Mouse (Mus musculus) midbrain, embryonic 10.5 days (tissue): ENCODE measurements around the gene Gm15557. TPM values are rescaled to one million over a fixed set of nuclear protein-coding genes. Genes with fewer than 3 reads are reported as not detected.
"Not testable (repeated sequence)": the region's sequence is repeated elsewhere in the genome, so short reads cannot be mapped to it uniquely, and the experiment has no call there.

Experiments
- DNase-seq: peaks from one replicate; pipeline ENCODE4 v3.0.0-alpha.2; 2017; ENCODE audit warnings: low spot score
- H3K27ac ChIP-seq: fragments of 300-500 bp; sonication (generic); replicated peaks from 2 replicates; pipeline ENCODE4 v1.5.1; 2016; ENCODE audit warnings: mild to moderate bottlenecking
- H3K27me3 ChIP-seq: fragments of 300-500 bp; sonication (generic); 2 replicates; pipeline ENCODE4 v1.6.1; 2016; ENCODE audit warnings: low read depth, mild to moderate bottlenecking; ENCODE audit not compliant: poor library complexity, severe bottlenecking
- H3K36me3 ChIP-seq: fragments of 300-500 bp; sonication (generic); 2 replicates; pipeline ENCODE4 v1.6.1; 2016; ENCODE audit warnings: mild to moderate bottlenecking, moderate library complexity
- H3K4me1 ChIP-seq: fragments of 300-500 bp; sonication (generic); 2 replicates; pipeline ENCODE4 v1.6.1; 2016
- H3K4me3 ChIP-seq: fragments of 300-500 bp; sonication (generic); 2 replicates; pipeline ENCODE4 v1.5.1; 2016; ENCODE audit warnings: mild to moderate bottlenecking, moderate library complexity
- H3K9me3 ChIP-seq: fragments of 300-500 bp; sonication (generic); replicated peaks from 2 replicates; pipeline ENCODE4 v1.6.1; 2016; ENCODE audit warnings: mild to moderate bottlenecking
- WGBS: fragments of 180-500 bp; shearing (Covaris S2); methylation state at CpG from one replicate; pipeline ENCODE4 v1.1.7; 2016; 5-methylcytosine and 5-hydroxymethylcytosine counted together
- polyA plus RNA-seq: library from polyadenylated mRNA; unstranded; fragments of >200 nt; fragmentation: Nextera tagmentation; extraction: Ambion mirVana; gene quantifications from 2 replicates; pipeline ENCODE4 v1.2.1, GENCODE M21; 2016

The Gm15557 gene
- polyA plus RNA-seq, result 0.10 TPM in 1 of 2 replicates, not detected in the other

GRCm38 (mm10) chr2:155940681-155941080 is at the start of gene Gm15557:
Gene Gm15557, plus strand, starts transcription at chr2:155940728.
- peaks cover 11% of the 10 kb centered on the region for H3K27me3 ChIP-seq
- H3K36me3 ChIP-seq, result no peaks in the 10 kb centered on the region
- H3K27ac ChIP-seq, result no peak within 1 kb of the TSS
- H3K4me3 ChIP-seq, result no peak within 1 kb of the TSS
- no peak for DNase-seq
- H3K9me3 ChIP-seq, result no peaks in the 10 kb centered on the region
- peaks cover 29% of the 10 kb centered on the region for H3K4me1 ChIP-seq
- WGBS, result 86% methylated on average over 3 of the region's 3 CpGs

GRCm38 (mm10) chr2:155894307-155895045 is 46.1 kb upstream of the Gm15557 start:
- 93% methylated on average over 13 of the region's 13 CpGs for WGBS
- H3K36me3 ChIP-seq, result peaks cover 66% of the 10 kb centered on the region
- no peak overlapping the region for H3K4me3 ChIP-seq
- H3K4me1 ChIP-seq, result no peaks in the 10 kb centered on the region
- DNase-seq, result no peak
- no peaks in the 10 kb centered on the region for H3K9me3 ChIP-seq
- H3K27me3 ChIP-seq, result no peaks in the 10 kb centered on the region
- no peak overlapping the region for H3K27ac ChIP-seq

- DNase-seq, result no peak
- Histone ChIP-seq H3K4me3 (no peak overlapping the region), H3K4me1 (no peaks in the 10 kb centered on the region), H3K36me3 (peaks cover 65% of the 10 kb centered on the region), H3K27ac (no peak overlapping the region), H3K27me3 (no peaks in the 10 kb centered on the region), H3K9me3 (no peaks in the 10 kb centered on the region)
- 94% methylated on average over 16 of the region's 16 CpGs for WGBS
Measured at GRCm38 (mm10) chr2:155895046-155895735, 45.3 kb upstream of the Gm15557 start.

GRCm38 (mm10) chr2:155902989-155903631 is 37.4 kb upstream of the Gm15557 start:
- Histone ChIP-seq H3K27ac (no peak overlapping the region), H3K36me3 (peaks cover 67% of the 10 kb centered on the region), H3K9me3 (no peaks in the 10 kb centered on the region), H3K4me1 (no peaks in the 10 kb centered on the region), H3K27me3 (no peaks in the 10 kb centered on the region), H3K4me3 (no peak overlapping the region)
- WGBS, result 86% methylated on average over 16 of the region's 16 CpGs
- no peak for DNase-seq

- H3K27ac ChIP-seq, result no peak overlapping the region
- no peaks in the 10 kb centered on the region for H3K9me3 ChIP-seq
- no peak for DNase-seq
- no peaks in the 10 kb centered on the region for H3K27me3 ChIP-seq
- no peaks in the 10 kb centered on the region for H3K4me1 ChIP-seq
- H3K4me3 ChIP-seq, result no peak overlapping the region
- peaks cover 66% of the 10 kb centered on the region for H3K36me3 ChIP-seq
- WGBS, result 93% methylated on average over 6 of the region's 6 CpGs
Measured at GRCm38 (mm10) chr2:155903632-155904008, 36.9 kb upstream of the Gm15557 start.

- Histone ChIP-seq H3K27ac (no peak overlapping the region), H3K36me3 (peaks cover 70% of the 10 kb centered on the region), H3K4me1 (no peaks in the 10 kb centered on the region), H3K9me3 (no peaks in the 10 kb centered on the region), H3K4me3 (no peak overlapping the region), H3K27me3 (no peaks in the 10 kb centered on the region)
- no peak for DNase-seq
- WGBS, result 94% methylated on average over 6 of the region's 6 CpGs
Measured at GRCm38 (mm10) chr2:155914684-155915083, 25.8 kb upstream of the Gm15557 start.

- no peaks in the 10 kb centered on the region for H3K4me1 ChIP-seq
- 95% methylated on average over 7 of the region's 7 CpGs for WGBS
- H3K27me3 ChIP-seq, result no peaks in the 10 kb centered on the region
- H3K4me3 ChIP-seq, result no peak overlapping the region
- no peaks in the 10 kb centered on the region for H3K9me3 ChIP-seq
- peaks cover 51% of the 10 kb centered on the region for H3K36me3 ChIP-seq
- DNase-seq, result no peak
- H3K27ac ChIP-seq, result no peak overlapping the region
Measured at GRCm38 (mm10) chr2:155923143-155923542, 17.4 kb upstream of the Gm15557 start.

- not testable (repeated sequence) for DNase-seq, H3K9me3 ChIP-seq, H3K4me3 ChIP-seq, H3K27me3 ChIP-seq, H3K27ac ChIP-seq
- WGBS, result 94% methylated on average over 6 of the region's 6 CpGs
- H3K4me1 ChIP-seq, result peaks cover 12% of the 10 kb centered on the region
- peaks cover 35% of the 10 kb centered on the region for H3K36me3 ChIP-seq
Measured at GRCm38 (mm10) chr2:155925213-155925612, 15.3 kb upstream of the Gm15557 start.

- WGBS, result 85% methylated on average over 7 of the region's 7 CpGs
- Histone ChIP-seq H3K36me3 (peaks cover 17% of the 10 kb centered on the region), H3K27ac (no peak overlapping the region)
Measured at GRCm38 (mm10) chr2:155928711-155929345, 11.7 kb upstream of the Gm15557 start.

GRCm38 (mm10) chr2:155929531-155930442 is 10.7 kb upstream of the Gm15557 start, which contains the start of gene Uqcc1:
Gene Uqcc1, minus strand, starts transcription at chr2:155930310.
- Histone ChIP-seq H3K9me3 (no peaks in the 10 kb centered on the region), H3K27ac (peak within 1 kb of the TSS; percentile 92), H3K36me3 (peaks cover 7% of the 10 kb centered on the region), H3K4me3 (peak within 1 kb of the TSS; percentile 74), H3K27me3 (no peaks in the 10 kb centered on the region), H3K4me1 (peaks cover 19% of the 10 kb centered on the region)
- WGBS, result under 1% methylated on average over 38 of the region's 38 CpGs
- peak; percentile 91 for DNase-seq

More at GRCm38 (mm10) chr2:155928711-155929345, 11.7 kb upstream of the Gm15557 start:
- Histone ChIP-seq H3K27me3 (no peaks in the 10 kb centered on the region), H3K9me3 (no peaks in the 10 kb centered on the region), H3K4me3 (peak overlapping the region; percentile 74), H3K4me1 (peaks cover 19% of the 10 kb centered on the region)
- DNase-seq, result no peak

GRCm38 (mm10) chr2:155939897-155940529 is 515 bp upstream of the Gm15557 start:
- DNase-seq, result no peak
- Histone ChIP-seq H3K27me3 (peaks cover 11% of the 10 kb centered on the region), H3K36me3 (no peaks in the 10 kb centered on the region), H3K4me3 (no peak overlapping the region), H3K9me3 (no peaks in the 10 kb centered on the region), H3K4me1 (peaks cover 22% of the 10 kb centered on the region), H3K27ac (no peak overlapping the region)
- 79% methylated on average over 7 of the region's 7 CpGs for WGBS
